Mouse (Mus musculus): ENCODE results near the gene Cbln1.

The Cbln1 gene

DNA sequence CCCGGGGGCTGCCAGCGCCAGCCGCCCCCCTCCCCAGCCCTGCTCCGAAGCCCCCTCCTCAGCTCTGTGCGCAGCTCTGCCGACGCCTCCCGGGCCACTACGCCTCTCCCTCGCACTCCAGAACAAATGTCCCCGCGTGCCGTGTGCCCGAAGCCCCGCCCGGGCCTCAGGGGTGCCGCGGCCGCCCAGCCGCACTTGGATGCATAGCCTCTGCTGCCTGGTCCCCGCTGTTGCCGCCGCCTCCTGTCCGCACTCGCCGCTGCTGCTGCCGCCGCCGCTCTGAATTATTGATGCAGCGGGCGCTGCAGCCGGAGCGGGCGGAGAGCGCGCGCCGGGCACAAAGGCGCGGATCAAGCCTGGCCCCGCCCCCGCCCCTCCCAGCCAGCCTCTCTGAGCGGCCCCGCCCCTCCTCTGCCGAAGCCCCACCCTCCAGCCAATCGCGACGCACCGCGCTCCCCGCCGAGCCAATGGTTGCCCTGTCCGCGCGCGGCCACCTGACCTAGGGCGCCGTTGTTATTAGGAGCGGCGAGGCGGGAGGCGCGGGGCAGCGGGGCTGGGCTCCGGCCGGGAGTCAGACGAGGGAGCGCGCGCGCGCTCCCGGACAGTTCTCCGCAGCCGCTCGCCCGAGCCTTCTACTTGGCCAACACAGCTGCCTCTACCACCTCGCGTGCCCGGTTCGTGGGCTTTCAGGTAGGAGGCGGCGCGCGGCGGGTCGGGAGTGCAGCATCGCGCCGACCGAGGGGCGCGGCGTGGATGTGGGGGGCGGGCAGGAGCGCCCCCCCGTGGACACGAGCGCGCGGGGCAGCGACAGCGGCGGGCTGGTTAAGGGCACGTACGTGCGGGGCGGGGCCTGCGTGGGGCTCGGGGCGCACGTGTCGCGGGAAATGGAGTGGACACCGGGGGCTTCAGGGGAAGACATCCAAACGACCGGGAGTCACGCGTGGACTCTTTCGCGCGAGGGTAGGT is at the start of gene Cbln1:
Gene Cbln1 (minus strand): TSS at position 339 of the 966 bp plus-strand sequence.
- peak; percentile 52 to 78 for DNase-seq (ENCODE audit: low spot score in 2 of 2)

DNA sequence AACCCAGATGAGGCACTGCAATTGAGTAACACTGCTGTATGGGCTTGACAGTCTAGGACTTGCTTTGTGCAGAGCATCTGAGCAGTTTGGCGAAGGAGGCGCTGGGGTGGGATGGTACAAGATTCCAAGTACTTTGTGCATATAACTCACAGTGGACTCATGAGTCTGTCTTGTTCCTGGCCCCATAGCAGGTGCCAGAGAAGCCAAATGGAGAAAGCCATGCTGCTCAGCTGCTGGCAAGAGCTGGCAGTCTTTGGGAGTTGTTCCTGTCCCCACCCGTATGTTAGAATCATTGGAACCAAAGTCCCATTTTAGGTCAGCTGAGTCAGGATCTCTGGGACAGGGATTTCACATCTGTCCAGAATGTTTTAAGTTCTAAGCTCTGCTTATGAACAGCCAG is 44.7 kb upstream of the Cbln1 start:
- DNase-seq (ENCODE audit: low spot score in 2 of 2): no peak

DNA sequence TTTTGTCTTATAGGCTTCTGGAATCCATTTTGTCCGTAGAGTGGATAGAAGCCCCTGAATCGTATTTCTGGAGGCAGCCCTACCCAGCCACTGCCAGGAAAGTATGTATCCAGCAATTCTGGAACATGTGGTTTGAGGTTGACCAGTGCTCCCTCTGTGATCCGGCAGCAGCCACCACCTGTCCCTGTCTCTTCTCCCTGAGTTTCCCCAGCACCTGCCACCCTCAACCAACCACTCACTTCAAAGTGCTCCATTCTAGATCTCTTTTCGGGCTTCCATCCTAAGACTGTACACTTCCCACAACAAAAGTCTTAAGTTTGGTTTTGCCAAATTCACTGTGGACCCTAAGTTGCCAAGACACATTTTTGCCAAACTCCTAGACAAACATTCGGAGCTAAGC is 41.4 kb upstream of the Cbln1 start:
- no peak for DNase-seq (ENCODE audit: low spot score in 2 of 2)

DNA sequence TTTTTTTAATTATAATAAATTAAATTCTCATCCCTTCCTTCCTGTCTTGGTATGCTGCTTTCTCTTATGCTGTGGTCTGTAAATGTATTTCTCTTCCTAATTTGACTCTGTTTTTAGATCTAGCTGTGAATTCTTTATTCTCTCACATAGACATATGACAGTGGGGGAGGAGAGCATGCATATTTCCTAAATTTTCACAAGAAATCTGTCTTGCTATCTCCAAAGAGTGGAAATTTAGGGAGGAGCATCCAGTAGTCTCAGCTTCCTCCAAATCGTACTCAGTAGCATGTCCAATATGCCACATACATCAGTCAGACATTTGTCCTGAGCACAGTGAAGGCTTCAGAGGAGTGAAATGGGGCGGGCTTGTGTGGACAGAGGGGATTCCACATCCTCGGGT is 40.9 kb upstream of the Cbln1 start:
- no peak for DNase-seq (ENCODE audit: low spot score in 2 of 2)

DNA sequence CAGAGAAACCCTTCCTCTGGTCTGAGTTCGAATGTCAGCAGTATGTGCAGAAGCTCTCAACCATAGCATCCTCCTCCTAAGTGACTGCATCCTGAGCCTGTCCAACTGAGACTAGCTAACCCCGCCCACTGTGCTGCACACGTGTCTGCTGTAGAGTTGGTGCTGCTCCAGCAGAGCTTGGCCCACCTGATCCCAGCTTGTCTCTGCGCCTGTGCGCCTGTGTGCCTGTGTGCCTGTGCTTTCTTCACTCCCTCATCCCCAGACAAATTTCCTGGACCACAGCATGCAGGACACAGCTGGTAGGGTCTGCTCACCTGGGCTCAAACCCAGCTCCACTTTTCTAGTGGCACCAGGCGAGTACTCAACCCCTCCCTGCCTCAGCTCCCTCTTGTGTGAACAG is 40.2 kb upstream of the Cbln1 start:
- DNase-seq (ENCODE audit: low spot score in 2 of 2): no peak

DNA sequence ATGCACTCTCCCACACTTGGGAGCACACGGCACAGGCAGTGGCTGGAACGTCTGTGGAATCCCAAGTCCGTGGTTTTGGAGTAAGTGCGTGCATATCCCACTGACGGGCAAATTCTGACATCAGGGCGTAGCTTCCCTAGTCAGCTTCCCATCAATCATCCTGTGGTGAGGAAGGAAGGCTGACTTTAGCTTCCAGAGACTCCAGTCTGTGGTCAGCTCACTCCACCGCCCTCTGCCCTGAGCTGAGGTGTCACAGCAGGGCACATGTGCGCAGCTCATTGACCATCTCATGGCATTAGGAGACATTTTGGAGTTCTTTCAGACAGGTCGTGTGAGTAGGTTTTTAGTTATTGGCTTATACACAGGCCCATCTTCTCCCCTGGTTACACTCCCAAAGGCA is 34.6 kb upstream of the Cbln1 start:
- no peak for DNase-seq (ENCODE audit: low spot score in 2 of 2)

DNA sequence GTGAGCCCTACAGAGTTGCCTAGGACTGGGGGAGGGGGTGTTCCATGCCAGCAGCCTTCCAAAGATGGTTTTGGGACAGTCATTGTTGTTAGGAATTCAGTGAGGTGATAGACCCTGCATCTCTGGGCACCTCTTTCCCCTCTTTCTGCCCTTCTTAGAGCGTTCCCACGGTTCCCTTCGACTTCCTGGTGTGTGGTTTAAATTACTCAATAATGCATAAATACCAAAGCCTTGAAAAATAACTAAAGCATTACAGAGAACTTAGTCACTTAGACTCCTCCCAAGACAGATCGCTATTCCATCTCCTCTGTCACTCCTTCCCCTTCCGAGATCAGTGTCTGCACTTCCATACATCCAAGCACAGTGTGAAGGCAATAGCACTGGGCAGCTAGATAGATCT is 32.0 kb upstream of the Cbln1 start:
- DNase-seq (ENCODE audit: low spot score in 2 of 2): no peak

DNA sequence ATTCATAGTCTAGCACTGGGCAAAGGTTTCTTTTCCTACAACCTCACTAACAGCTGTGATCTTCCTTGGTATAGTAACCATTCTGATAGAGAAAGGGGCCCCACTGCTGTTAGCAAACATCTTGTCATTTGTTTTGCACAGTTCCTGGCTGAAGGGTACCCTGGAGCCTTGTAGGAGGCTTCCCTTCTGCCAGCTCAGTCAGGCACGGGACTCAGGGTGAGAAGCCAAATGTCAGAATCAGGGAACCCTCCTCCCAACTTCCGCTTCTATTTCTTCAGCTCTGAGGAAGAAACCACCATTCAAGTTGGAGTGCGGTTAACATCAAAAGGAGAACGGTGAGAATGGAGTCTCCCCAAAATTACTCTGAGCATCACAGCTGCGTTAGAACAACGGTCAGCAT is 30.3 kb upstream of the Cbln1 start:
- DNase-seq (ENCODE audit: low spot score in 2 of 2): no peak

DNA sequence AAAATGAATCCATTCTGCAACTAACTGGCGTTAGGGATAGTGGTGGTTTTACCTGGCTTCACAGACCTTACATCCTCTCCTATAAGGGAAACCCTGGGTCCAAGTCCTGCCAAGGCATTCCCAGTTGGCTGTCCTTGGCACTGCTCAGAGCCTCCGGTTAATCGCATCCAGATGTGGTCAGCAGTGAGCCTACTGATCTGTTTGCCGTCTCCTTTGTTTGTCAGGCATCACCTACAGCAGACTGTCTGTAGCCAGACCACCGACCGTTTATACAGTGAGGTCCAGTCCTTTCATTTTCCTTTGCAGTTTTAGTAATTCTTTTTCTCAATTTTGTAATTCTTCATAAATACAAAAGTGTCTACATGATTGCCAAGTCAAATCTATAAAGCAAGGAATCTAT is 25.2 kb upstream of the Cbln1 start:
- no peak for DNase-seq (ENCODE audit: low spot score in 2 of 2)

DNA sequence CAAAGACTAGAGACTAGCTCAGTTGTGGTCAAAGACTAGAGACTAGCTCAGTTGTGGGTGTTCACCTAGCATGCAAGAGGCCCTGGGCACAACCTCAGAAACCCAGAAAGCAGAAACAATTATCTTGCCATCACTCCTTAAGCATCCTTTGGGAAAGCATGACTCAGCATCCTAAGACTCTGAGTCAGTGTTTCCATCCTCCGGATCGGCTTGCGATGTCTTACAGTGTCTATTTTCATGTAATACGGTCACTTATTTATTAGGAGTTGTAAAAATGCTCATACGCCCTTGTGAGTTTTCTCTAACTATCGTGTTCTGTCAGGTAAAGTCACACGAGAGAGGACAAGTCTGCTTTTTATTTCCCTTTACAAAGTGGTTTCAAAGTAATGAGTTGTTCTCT is 24.1 kb upstream of the Cbln1 start:
- no peak for DNase-seq (ENCODE audit: low spot score in 2 of 2)

DNA sequence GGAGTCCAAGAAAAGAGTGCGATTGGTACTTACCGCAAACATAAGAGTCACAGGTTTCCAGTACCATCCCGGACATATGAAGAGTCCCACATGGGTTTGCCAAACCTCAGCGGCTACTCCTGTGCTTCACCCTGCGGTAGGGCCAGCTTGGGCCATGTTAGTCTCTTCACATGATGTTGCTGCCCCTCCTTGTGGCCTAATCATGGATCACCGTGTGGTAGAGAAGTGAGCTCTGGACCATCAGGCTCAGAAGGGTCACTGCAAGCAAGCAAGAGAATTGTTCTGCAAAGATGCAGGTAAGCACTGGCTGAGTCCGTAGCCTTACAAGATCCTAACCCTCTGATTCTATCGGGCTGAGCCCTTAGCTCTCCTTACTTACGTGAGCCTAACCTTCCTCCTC is 22.5 kb upstream of the Cbln1 start:
- DNase-seq (ENCODE audit: low spot score in 2 of 2): no peak

DNA sequence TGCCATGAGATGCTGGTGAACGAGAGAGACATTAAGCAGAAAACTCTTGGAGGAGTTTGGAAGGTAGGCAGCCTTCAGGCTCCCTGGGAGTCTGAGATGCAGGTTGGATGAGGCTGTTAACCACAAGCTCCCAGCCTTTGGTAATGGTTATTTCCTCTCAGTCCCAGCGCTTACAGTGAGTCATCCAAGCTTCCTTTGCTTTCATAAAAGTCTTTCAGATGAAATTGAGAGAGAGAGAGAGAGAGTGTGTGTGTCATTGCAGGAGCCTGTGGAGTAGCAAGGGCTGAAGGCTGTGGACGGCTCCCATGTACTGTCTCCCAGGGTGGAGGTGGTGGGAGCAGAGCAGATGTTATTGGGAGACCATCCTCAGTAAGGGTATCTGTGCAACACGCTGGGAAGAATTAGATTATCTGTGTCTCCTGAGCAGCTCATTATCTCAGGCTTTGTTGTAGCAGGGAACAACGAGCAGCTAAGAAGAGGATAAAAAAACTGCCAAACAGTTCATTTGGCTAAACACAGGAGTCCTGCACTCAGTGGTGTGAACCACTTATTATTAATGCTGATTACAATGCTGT is 17.5 kb upstream of the Cbln1 start:
- no peak for DNase-seq (ENCODE audit: low spot score in 2 of 2)

DNA sequence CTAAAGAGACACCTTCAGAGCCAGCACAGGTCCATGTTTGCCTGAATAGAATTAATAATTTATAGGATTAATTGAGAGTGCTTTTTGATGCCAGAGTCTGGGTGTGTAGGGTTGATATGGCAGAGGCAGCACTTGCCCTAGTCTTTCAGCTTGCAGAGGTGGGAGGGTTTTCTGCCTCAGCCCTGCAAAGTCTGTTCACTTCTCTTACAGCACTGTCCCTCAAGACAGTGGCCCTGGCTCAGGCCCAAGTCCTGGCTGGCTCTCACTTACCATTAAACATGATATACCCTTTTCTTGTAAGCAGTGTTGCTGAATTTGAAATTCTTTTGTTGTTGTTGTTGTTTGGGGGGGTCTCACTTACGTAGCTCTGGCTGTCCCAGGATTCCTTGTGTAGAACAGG is 9.0 kb upstream of the Cbln1 start:
- DNase-seq (ENCODE audit: low spot score in 2 of 2): no peak

DNA sequence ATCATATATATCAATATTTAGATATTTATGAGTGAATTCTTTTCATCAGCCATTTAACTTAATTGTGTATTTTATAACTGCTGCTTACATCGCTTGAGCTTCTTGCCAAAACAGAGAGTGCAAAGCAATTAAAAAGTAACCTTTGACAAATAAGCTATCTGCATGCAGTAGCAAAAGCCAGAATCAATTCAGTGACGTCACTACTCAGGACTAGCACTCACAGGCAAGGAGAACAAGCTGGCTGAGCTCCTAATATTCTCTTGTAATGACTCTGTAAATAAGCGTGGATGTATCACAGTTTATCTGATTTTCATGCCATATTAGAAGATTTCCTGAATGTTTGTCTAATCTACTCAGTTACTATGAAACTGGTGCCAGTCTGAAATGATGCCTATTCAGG is 5.8 kb upstream of the Cbln1 start:
- no peak for DNase-seq (ENCODE audit: low spot score in 2 of 2)

DNA sequence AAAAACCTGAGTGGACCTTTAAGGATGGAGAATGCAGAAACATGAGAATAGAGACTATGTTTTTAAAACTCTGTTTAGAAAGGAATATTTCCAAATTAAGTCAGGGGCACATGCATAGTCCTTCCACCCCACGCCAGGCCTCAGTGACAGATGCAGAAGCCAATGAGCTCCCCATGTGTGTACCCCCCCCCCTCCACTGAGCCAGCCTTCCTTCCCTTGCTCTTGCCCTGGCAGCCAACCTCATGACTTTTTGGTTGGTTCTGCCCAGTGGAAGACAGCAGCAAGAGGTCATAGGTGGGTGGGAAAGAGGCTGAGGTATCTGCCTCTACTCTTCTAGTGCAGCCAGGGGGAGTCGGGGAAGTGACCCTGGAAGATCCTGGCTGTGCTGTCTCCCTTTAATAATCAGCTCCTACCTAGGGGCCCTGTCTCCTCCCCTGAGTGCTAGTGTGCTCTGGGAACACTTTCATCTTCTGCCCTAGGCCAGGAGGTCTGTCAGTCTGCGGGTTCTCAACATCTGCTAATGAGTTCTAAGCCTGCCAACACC is 4.8 kb upstream of the Cbln1 start:
- DNase-seq (ENCODE audit: low spot score in 2 of 2): no peak

DNA sequence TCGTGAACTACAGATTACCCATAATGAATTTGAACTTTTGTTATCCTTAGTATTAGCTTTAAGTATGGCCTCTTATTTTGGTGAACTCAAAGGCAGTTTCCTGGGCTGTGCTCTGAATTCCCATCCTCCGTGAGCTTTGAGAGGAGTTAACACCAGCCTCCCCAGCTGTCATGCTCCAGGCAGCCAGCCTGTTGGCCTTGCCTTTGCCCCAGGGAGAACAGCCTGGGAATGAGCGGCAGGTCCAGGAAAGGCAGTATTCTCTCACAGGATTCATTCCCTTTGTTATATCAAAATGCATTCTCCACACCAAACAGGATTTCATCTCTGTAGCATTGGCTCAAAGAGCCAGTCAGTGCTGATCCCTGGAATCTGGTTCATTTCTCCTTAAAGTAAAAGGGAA is 3.1 kb upstream of the Cbln1 start:
- DNase-seq (ENCODE audit: low spot score in 2 of 2): no peak

DNA sequence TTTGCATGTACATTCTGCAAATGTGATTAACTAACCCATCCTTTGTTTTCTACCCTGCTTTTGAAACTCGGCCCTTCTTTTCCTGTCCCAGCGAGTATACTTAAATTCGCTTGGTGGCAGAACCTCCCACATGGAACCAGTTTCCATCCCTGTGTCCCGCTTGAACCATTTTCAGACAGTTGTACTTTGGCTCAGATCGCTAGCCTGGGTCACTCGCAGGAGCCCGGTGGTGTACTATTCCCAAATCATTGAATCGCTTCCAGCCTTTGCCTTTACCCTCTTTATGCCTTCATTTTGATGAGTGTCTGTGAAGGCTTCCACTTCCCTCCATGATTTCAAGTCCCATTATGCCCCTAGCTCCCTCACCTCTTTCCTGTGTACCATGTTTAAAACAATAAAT is 2.0 kb upstream of the Cbln1 start:
- no peak for DNase-seq (ENCODE audit: low spot score in 2 of 2)

DNA sequence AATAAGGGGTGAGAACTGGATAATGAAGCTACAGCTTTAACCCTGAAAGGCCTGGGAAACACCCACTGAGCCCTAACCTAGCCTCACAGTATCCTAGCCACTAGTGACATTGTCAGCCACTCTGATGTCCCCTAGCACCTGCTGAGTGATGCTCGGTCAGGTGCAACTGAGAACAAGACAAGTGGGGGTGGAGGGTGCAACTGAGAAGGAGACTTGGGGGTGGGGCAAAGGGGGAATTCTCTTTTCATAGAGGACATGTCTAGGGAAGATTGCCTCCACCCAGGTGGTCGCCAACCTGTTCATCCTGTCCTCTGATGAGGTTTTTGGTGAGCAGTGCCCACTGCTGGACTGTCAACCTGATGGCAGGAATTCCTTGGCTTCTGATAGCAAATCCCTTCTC is 1.5 kb upstream of the Cbln1 start:
- no peak for DNase-seq (ENCODE audit: low spot score in 2 of 2)

DNA sequence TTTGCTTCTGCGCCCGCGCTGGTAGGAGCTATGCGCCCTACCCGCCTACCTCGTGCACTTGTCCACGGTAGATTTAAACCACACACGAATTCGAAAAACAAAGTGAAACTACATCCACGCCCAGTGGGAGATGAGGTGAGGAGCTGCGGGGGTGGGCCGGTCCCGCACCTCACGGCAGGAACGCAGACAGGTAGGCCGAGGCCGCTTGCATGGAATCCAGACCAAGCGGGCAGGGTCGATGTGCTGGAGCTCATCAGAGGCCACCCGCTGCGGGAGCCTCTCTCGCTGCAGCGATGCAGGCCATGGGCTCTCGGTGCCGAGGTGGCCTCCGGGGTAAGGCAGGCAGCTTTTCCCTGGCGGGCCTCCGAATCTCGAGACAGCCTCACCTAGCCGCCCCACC is 905 bp upstream of the Cbln1 start:
- peak in 1 of 2 experiments; percentile 9 for DNase-seq (ENCODE audit: low spot score in 2 of 2)

DNA sequence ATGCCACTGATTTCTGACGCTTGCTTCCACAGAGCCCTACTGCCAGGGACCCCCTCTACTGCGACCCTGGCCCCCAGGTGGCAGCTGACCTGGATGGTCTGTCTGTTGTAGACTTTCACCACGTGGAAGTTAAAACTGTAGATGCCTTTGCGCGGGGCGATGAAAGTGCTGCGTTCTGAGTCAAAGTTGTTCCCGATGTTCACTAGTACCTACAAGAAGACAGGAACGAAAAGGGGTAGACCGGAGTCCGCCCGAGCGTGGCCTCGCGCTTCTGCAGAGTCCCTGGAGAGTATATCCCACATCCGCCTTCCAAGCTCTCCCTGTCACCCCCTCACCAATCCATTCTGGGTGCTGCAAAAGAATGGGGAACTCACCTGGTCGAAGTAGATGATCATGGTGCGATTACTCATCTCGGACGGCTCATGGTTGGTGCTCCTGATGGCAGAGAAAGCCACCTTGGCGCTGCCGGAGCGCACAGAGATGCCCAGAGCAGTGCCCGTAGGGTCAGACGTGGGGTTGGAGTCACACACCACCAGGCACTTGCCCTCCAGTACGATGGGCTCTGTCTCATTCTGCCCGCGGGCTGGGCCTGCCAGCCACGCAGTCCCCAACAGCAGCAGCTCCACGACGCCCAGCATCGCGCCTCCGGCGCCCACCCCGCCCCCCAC is 672 bp downstream of the Cbln1 start:
- DNase-seq (ENCODE audit: low spot score in 2 of 2): peak in 1 of 2 experiments; percentile 9

DNA sequence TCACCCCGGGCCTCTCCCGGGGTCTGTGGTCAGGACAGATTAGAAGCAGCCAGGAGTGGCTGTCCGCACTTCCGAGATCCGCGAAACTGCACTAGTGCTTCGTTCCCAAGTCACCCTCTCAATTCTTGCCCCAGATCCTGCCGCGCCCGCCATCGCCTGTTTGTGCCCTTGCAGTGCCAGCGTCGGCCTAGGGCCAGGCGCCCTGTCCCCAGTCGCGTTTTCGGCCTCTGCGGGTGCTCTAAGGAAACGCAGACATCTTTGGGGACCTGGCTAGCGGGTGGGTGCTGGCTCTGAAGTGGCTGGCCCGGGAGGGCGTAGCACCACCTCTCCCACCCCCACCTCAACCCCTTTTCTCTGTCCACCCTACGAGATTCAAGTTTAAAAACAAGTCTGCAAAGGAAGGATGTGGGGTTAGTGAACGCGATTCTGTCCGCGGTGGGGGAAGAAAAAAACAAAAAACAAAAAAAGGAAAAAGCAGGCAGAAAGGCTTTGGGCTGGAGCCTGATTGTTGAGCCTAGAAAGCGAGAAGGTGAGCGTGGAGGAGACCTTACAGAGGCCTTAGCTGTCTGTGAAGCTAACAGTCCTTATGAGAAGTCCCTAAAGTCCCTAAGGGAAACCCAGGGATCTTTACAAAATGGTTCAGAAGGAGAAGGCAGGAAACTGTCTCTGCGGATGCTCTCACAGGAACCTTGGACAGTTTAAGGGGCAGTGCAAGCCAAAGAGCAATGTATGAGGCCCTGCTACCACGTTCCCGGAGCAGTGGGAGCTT is 1.4 kb downstream of the Cbln1 start:
- no peak for DNase-seq (ENCODE audit: low spot score in 2 of 2)
